Mouse (Mus musculus) ES-E14 (cell line): Measurements from ENCODE around the gene Myod1. TPM values are rescaled to one million over a fixed set of nuclear protein-coding genes. Genes with fewer than 3 reads are reported as not detected.

Experiments
- DNase-seq: peaks from one replicate; pipeline ENCODE4 v3.0.0-alpha.2; 2013; ENCODE audit warnings: low read depth, low spot score
- H3K27ac ChIP-seq: 2 replicates; pipeline ENCODE4 v1.5.1; 2012; ENCODE audit warnings: low read depth, mild to moderate bottlenecking, low read length, moderate library complexity, mixed read lengths; ENCODE audit not compliant: poor library complexity, insufficient read depth, severe bottlenecking
- H3K36me3 ChIP-seq: 2 replicates; pipeline ENCODE4 v1.6.1; 2012; ENCODE audit warnings: mild to moderate bottlenecking, low read length, moderate library complexity, mixed read lengths; ENCODE audit not compliant: control insufficient read depth, poor library complexity, insufficient read depth, severe bottlenecking
- H3K4me1 ChIP-seq, 2 experiments: fragments of 150-350 bp in 1 of 2; sonication (generic) in 1 of 2; 2 replicates each; pipeline ENCODE4 v1.6.1; 2012; ENCODE audit warnings: low read length in 2 of 2, mild to moderate bottlenecking in 1 of 2, mixed read lengths in 1 of 2; ENCODE audit not compliant: control insufficient read depth in 2 of 2, insufficient read depth in 2 of 2, poor library complexity in 1 of 2
- H3K4me3 ChIP-seq, 2 experiments: fragments of 150-350 bp in 1 of 2; sonication (generic) in 1 of 2; 2 replicates each; pipeline ENCODE4 v1.5.1; 2012; ENCODE audit warnings: low read length in 2 of 2, low read depth in 1 of 2, mild to moderate bottlenecking in 1 of 2, mixed read lengths in 1 of 2; ENCODE audit not compliant: insufficient read depth in 1 of 2, poor library complexity in 1 of 2, severe bottlenecking in 1 of 2
- H3K9ac ChIP-seq: 2 replicates; pipeline ENCODE4 v1.6.1; 2012; ENCODE audit warnings: low read depth, mild to moderate bottlenecking, low read length, mixed read lengths; ENCODE audit not compliant: poor library complexity, insufficient read depth, severe bottlenecking
- H3K9me3 ChIP-seq: fragments of 150-350 bp; sonication (generic); 2 replicates; pipeline ENCODE4 v1.6.1; 2012; ENCODE audit warnings: low read depth, mild to moderate bottlenecking, low read length; ENCODE audit not compliant: control insufficient read depth, insufficient read depth
- CHD2 ChIP-seq: IDR thresholded peaks from 2 replicates; pipeline ENCODE4 v1.6.1; 2014; ENCODE audit warnings: mild to moderate bottlenecking, low read depth, low read length, inconsistent platforms
- HCFC1 ChIP-seq: IDR thresholded peaks from 2 replicates; pipeline ENCODE4 v1.6.1; 2012; ENCODE audit warnings: low read length, inconsistent platforms, borderline replicate concordance; ENCODE audit not compliant: insufficient read depth
- MAFK ChIP-seq: IDR thresholded peaks from 2 replicates; pipeline ENCODE4 v1.6.1; 2014; ENCODE audit warnings: mild to moderate bottlenecking, low read depth, low read length, inconsistent platforms; ENCODE audit not compliant: insufficient read depth
- ZC3H11A ChIP-seq: IDR thresholded peaks from 2 replicates; pipeline ENCODE4 v1.6.1; 2012; ENCODE audit warnings: low read depth, mild to moderate bottlenecking, inconsistent platforms, low read length, borderline replicate concordance
- ZNF384 ChIP-seq: IDR thresholded peaks from 2 replicates; pipeline ENCODE4 v1.6.1; 2012; ENCODE audit warnings: low read depth, low read length, inconsistent platforms
- in situ Hi-C, 2 experiments: fragments of 600-800 bp; cut with MboI; formaldehyde crosslinking; loops; one replicate each; pipeline ENCODE4 v1.15.1; 2025; ENCODE audit warnings: low sequenced_read_pairs in 2 of 2, inconsistent platforms in 1 of 2; ENCODE audit not compliant: unreplicated experiment in 2 of 2
- total RNA-seq: library from RNA; depleted of rRNA; stranded (reverse); fragments of 300-350 nt; gene quantifications from 2 replicates; pipeline ENCODE4 v1.2.3, GENCODE M21; 2012

Gene Myod1
- total RNA-seq, 1 experiment, result not detected

DNA sequence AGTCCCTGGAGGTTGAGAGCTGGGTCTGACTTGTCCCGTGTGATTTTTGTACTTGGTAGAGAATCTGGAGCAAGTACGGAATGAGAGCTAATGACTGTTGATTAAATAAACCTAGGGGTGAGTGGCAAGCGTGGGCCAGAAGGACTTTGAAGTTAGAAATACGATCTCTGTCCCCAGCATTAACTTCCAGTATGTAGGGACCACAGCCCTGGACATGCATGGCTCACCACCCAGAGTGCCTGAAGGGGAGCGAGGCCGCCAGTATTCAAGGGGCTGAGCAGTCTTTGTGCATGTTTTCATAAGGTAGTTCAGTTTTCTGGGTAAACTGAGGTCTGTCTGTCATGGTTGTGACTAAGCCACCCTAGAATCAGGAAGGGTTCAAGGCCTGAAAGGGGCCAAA is 19.3 kb downstream of the Myod1 start:
- TF ChIP-seq CHD2, result no peak
- no peak for TF ChIP-seq ZNF384
- no peak for TF ChIP-seq HCFC1
- no peak for TF ChIP-seq ZC3H11A
- TF ChIP-seq MAFK, result no peak
- H3K27ac ChIP-seq, result no peak overlapping the region
- in situ Hi-C loops, result loop anchor here (10.0 to 25.0 kb wide), 2 partner anchors 167 to 209 kb away; no protein-coding TSS in a partner anchor
- H3K4me3 ChIP-seq, result no peak overlapping the region
- DNase-seq, result no peak
- H3K9ac ChIP-seq, result no peak overlapping the region
- no peaks in the 10 kb centered on the region for H3K4me1 ChIP-seq
- no peaks in the 10 kb centered on the region for H3K36me3 ChIP-seq
- H3K9me3 ChIP-seq, result no peaks in the 10 kb centered on the region

DNA sequence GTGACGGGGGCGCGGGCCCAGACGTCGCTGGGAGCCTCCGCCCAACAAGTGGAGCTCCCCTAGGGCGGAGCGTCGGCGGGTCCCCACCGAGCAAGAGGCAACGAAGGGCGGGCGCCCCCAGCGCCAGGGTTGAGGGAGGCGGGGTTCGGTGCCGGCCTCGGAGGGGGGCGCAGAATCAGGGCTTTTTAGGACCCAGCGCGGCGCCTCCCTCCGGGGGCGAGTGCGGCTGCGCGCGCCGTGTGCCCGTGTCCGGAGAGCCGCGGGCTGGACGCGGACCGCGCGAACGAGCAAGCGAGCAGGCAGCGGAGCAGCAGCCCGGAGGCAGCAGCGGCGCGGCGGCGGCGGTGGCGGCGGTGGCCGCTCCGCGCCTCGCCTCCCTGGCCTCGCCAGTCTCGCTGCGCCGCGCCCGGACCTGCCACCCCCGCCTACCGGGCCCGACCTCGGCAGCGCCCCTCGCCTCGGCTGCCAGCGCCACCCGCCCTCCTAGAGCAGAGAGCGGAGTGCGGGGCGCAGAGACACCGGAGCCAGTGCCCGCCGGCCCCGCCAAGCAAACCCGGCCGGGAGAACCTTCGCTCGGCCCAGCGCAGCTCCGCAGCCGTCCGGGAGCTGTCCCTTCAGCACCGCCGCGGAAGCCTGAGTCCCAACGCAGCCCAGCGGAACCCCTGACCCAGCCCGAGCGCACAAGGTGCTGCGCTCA is 20.1 kb downstream of the Myod1 start, which contains the start of gene Kcnc1:
Gene Kcnc1, plus strand, starts transcription at position 267 of the 697 bp plus-strand sequence.
- Histone ChIP-seq H3K4me1 (no peaks in the 10 kb centered on the region), H3K4me3 (peak within 1 kb of the TSS; percentile 68), H3K9ac (peak within 1 kb of the TSS; percentile 9; the same call in 1 of the 2 replicates), H3K9me3 (no peaks in the 10 kb centered on the region), H3K27ac (no peak within 1 kb of the TSS), H3K36me3 (no peaks in the 10 kb centered on the region)
- peak; percentile 60 for DNase-seq
- TF ChIP-seq CHD2, result no peak
- TF ChIP-seq HCFC1, result no peak
- TF ChIP-seq ZNF384, result no peak
- TF ChIP-seq MAFK, result no peak
- no peak for TF ChIP-seq ZC3H11A
- in situ Hi-C loops, result loop anchor here (10.0 to 25.0 kb wide), 2 partner anchors 166 to 208 kb away; no protein-coding TSS in a partner anchor

DNA sequence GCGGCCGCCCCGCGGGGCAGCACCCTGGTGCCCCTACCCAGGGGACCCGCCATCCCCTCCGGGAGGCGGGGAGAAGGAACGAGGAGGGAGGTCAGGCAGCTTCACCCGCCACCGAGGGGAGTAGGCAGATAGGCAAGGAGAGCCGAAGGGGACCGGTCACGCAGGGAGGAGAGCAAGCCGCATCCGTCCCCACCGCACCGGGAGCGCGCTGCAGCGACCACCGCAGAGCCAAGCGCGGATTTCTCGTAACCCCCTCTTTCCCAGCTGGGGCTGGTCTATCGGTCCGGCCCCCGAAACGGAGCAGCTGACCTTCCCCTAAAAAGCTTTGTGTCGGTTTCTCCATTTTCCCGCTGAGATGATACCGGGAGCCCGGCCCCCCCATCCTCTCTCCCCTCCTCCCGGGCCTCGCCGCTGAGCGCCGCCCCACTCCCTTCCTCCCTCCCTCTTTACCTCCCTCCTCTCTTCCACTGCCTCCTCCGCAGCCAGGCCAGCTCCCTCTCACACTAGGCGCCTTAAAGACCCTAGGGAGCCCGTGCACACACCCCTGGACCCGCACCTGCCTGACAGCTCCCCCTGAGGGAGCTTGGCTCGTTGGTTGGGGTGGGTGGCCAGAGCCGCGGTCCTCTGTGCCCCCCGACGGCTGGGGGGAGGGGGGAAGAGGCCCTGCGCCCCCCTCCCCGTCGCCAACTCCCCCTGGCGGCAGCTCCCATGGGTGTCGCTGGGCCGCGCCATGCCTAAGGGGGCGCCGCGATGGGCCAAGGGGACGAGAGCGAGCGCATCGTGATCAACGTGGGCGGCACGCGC is 20.9 kb downstream of the Myod1 start:
- H3K36me3 ChIP-seq, result no peaks in the 10 kb centered on the region
- in situ Hi-C loops, result loop anchor here (10.0 to 25.0 kb wide), 2 partner anchors 165 to 208 kb away; no protein-coding TSS in a partner anchor
- TF ChIP-seq ZC3H11A, result no peak
- TF ChIP-seq ZNF384, result no peak
- TF ChIP-seq HCFC1, result no peak
- TF ChIP-seq MAFK, result no peak
- TF ChIP-seq CHD2, result no peak
- H3K27ac ChIP-seq, result no peak overlapping the region
- H3K4me1 ChIP-seq, result no peaks in the 10 kb centered on the region
- peak overlapping the region; percentile 68 for H3K4me3 ChIP-seq
- DNase-seq, result no peak
- H3K9me3 ChIP-seq, result no peaks in the 10 kb centered on the region
- no peak overlapping the region for H3K9ac ChIP-seq

DNA sequence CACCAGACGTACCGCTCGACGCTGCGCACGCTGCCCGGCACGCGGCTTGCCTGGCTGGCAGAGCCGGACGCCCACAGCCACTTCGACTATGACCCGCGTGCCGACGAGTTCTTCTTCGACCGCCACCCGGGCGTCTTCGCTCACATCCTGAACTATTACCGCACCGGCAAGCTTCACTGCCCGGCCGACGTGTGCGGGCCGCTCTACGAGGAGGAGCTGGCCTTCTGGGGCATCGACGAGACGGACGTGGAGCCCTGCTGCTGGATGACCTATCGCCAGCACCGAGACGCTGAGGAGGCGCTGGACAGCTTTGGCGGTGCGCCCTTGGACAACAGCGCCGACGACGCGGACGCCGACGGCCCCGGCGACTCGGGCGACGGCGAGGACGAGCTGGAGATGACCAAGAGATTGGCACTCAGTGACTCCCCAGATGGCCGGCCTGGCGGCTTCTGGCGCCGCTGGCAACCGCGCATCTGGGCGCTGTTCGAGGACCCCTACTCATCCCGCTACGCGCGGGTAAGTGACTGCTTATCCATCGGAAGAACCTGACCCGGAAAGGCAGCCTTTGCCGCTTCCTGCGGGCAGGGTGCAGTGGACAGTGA is 21.6 kb downstream of the Myod1 start:
- H3K36me3 ChIP-seq, result no peaks in the 10 kb centered on the region
- DNase-seq, result no peak
- no peaks in the 10 kb centered on the region for H3K4me1 ChIP-seq
- TF ChIP-seq HCFC1, result no peak
- TF ChIP-seq ZC3H11A, result no peak
- no peak for TF ChIP-seq ZNF384
- TF ChIP-seq CHD2, result no peak
- TF ChIP-seq MAFK, result no peak
- peak overlapping the region; percentile 39 to 68; a peak in 2 of 4 replicates for H3K4me3 ChIP-seq
- no peak overlapping the region for H3K27ac ChIP-seq
- no peaks in the 10 kb centered on the region for H3K9me3 ChIP-seq
- H3K9ac ChIP-seq, result no peak overlapping the region; the same call in 1 of the 2 replicates
- in situ Hi-C loops, result loop anchor here (10.0 to 25.0 kb wide), 2 partner anchors 164 to 207 kb away; no protein-coding TSS in a partner anchor
